Mouse (Mus musculus): Measurements from ENCODE around the gene Epas1.

Epas1 gene

DNA sequence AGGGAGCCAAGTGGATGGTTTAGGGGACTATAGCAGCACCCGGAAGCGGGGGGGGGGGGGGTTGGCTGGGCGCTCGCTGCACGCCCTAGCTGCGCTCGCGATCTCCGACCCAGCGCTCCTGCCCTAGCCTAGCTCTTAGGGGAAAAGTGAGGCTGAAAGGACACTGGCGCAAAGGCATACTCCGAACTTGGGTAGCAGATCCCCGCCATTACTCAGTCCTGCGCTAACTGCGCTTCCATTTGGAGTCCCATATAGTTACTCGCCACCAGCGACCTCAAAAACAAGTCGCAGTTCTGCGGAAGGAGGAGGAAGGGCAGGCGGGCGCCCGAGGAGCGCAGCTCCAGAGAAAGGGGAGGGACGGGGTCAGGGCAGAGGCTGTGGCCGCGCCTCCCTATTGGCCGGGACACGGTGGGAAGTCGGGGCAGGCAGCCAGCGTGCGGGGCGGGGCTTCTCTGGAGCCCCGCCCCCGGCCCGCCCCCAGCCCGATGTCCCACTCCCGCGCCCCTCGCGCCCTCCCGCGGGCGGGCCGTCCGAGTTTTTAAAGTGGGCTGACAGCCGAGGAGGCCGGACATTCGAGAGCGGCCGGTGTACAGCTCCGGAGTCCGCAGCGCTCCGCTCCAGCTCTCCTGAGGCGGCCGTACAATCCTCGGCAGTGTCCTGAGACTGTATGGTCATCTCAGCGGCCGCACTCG is at the start of gene Epas1:
Gene Epas1 (plus strand): TSS at position 571 of the 692 bp plus-strand sequence.
- peak; percentile 69 for DNase-seq (ENCODE audit: low read depth, low spot score)

DNA sequence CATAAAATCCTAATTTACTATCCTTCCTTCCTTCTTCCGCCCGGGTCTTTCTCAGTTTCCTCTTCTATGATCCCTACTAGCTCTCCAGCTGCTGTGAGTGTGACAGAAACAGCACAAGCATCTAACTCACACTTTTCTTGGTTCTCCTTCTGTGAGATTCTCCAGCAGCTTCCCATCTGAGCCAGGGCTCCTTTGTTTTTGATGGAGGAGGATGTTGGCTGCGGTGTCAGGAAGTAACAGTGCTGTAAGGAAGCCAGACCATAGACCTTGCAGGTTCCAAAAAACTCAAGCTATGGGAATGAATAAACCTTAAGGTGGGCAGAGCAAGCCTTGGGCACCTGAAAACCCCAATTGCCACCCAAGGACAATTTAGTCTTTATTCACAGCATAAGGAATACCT is 48.3 kb upstream of the Epas1 start:
- no peak for DNase-seq (ENCODE audit: low read depth, low spot score)
- H3K36me3 ChIP-seq (ENCODE audit: control insufficient read depth, insufficient read depth, low read length, poor library complexity, severe bottlenecking) = no peaks in the 10 kb centered on the region
- no peaks in the 10 kb centered on the region for H3K27me3 ChIP-seq (ENCODE audit: control insufficient read depth, insufficient read depth, low read length, poor library complexity, severe bottlenecking)

More for the DNA sequence above, at the start of gene Epas1:
- H3K27me3 ChIP-seq (ENCODE audit: control insufficient read depth, insufficient read depth, low read length, poor library complexity, severe bottlenecking) = no peaks in the 10 kb centered on the region; the same call in 1 of the 2 replicates
- H3K36me3 ChIP-seq (ENCODE audit: control insufficient read depth, insufficient read depth, low read length, poor library complexity, severe bottlenecking) = no peaks in the 10 kb centered on the region

DNA sequence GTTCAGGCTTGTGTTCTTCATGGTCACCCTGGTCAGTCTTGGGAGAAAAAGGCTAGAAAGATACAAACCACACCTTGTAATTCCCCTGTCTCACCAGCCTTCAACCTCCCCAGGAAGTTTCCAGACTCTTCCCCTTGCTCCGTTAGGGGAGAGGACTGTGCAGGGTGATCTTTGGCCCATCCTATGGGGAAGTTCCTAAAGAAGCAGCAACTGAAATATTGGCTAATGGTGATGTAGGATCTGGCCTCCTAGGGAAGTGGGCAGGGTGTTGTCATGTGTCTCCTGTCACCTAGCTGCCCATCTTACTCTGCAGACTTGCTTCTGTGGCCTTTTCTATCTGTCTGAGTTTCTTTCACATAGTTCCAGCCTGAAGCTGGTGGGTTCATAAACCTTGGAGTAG is 47.0 kb upstream of the Epas1 start:
- no peaks in the 10 kb centered on the region for H3K27me3 ChIP-seq (ENCODE audit: control insufficient read depth, insufficient read depth, low read length, poor library complexity, severe bottlenecking)
- H3K36me3 ChIP-seq (ENCODE audit: control insufficient read depth, insufficient read depth, low read length, poor library complexity, severe bottlenecking) = no peaks in the 10 kb centered on the region
- DNase-seq (ENCODE audit: low read depth, low spot score) = no peak

DNA sequence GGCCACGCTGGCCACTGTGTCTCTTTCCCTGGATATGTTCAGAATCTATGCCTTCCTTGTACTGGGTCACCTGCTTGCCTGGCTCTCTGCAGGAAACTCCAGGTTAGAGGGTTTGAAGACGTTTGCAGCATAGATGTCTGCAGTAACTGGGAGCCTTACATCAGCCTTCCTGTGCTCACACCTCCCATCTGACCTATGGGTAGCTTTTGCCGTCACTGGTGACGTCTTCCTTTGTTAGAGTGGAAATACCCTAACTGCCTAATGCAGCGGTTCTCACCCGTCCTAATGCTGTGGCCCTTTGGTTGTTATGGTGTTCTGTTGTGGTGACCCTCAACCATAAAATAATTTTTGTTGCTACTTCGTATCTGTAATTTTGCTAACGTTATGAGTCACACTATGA is 43.7 kb upstream of the Epas1 start:
- Histone ChIP-seq H3K36me3 (ENCODE audit: control insufficient read depth, insufficient read depth, low read length, poor library complexity, severe bottlenecking) (no peaks in the 10 kb centered on the region), H3K27me3 (ENCODE audit: control insufficient read depth, insufficient read depth, low read length, poor library complexity, severe bottlenecking) (no peaks in the 10 kb centered on the region)
- DNase-seq (ENCODE audit: low read depth, low spot score) = no peak

- DNase-seq (ENCODE audit: low read depth, low spot score) = no peak
- no peaks in the 10 kb centered on the region for H3K27me3 ChIP-seq (ENCODE audit: control insufficient read depth, insufficient read depth, low read length, poor library complexity, severe bottlenecking)
- no peaks in the 10 kb centered on the region for H3K36me3 ChIP-seq (ENCODE audit: control insufficient read depth, insufficient read depth, low read length, poor library complexity, severe bottlenecking)
These were observed 43.1 kb upstream of the Epas1 start for GRCm38 (mm10) chr17:86710379-86710778.

DNA sequence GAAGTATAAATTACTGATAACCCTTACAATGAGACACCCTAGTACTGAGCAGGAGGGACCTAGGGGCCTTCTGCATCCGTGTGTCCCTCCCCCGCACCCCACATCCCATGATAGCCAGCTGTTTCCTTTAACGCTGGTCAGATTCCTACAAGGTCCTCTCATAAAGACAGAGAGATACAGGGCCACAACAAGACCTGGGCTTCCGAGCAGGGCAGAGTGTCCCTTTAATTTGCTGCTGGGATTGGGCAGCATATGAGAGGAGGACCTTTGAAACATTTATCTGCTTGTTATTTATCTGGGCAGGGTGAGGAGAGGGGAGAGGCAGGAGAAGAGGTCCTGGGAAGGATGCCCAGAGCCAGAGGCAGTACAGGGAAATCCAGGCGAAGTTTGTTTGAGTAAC is 41.6 kb upstream of the Epas1 start:
- no peak for DNase-seq (ENCODE audit: low read depth, low spot score)
- Histone ChIP-seq H3K27me3 (ENCODE audit: control insufficient read depth, insufficient read depth, low read length, poor library complexity, severe bottlenecking) (no peaks in the 10 kb centered on the region), H3K36me3 (ENCODE audit: control insufficient read depth, insufficient read depth, low read length, poor library complexity, severe bottlenecking) (no peaks in the 10 kb centered on the region)

- H3K27me3 ChIP-seq (ENCODE audit: control insufficient read depth, insufficient read depth, low read length, poor library complexity, severe bottlenecking) = no peaks in the 10 kb centered on the region
- no peak for DNase-seq (ENCODE audit: low read depth, low spot score)
- no peaks in the 10 kb centered on the region for H3K36me3 ChIP-seq (ENCODE audit: control insufficient read depth, insufficient read depth, low read length, poor library complexity, severe bottlenecking)
These were observed 40.9 kb upstream of the Epas1 start for GRCm38 (mm10) chr17:86712601-86713000.

DNA sequence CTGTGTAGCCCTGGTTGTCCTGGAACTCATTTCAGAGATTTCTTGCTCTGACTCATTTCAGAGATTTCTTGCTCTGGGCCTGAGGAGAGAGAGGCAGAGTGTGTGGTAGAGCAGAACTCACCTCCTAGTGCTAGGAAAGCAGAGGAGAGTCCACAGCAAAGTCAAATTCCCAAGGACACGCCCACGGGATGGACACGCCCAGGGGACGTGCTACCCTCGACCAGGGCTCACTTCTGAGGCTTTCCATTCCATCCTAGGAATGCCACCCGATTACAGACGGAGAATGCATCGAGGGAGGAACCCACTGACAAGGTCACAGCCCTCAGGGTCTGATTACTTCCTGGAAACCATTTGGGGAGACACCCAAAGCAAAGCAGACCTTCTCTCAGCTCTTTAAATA is 39.9 kb upstream of the Epas1 start:
- Histone ChIP-seq H3K27me3 (ENCODE audit: control insufficient read depth, insufficient read depth, low read length, poor library complexity, severe bottlenecking) (no peaks in the 10 kb centered on the region), H3K36me3 (ENCODE audit: control insufficient read depth, insufficient read depth, low read length, poor library complexity, severe bottlenecking) (no peaks in the 10 kb centered on the region)
- DNase-seq (ENCODE audit: low read depth, low spot score) = no peak

GRCm38 (mm10) chr17:86724786-86725415 is 28.6 kb upstream of the Epas1 start:
- H3K27me3 ChIP-seq (ENCODE audit: control insufficient read depth, insufficient read depth, low read length, poor library complexity, severe bottlenecking) = no peaks in the 10 kb centered on the region
- DNase-seq (ENCODE audit: low read depth, low spot score) = no peak
- no peaks in the 10 kb centered on the region for H3K36me3 ChIP-seq (ENCODE audit: control insufficient read depth, insufficient read depth, low read length, poor library complexity, severe bottlenecking)

GRCm38 (mm10) chr17:86726480-86726879 is 27.0 kb upstream of the Epas1 start:
- Histone ChIP-seq H3K27me3 (ENCODE audit: control insufficient read depth, insufficient read depth, low read length, poor library complexity, severe bottlenecking) (no peaks in the 10 kb centered on the region), H3K36me3 (ENCODE audit: control insufficient read depth, insufficient read depth, low read length, poor library complexity, severe bottlenecking) (no peaks in the 10 kb centered on the region)
- no peak for DNase-seq (ENCODE audit: low read depth, low spot score)

DNA sequence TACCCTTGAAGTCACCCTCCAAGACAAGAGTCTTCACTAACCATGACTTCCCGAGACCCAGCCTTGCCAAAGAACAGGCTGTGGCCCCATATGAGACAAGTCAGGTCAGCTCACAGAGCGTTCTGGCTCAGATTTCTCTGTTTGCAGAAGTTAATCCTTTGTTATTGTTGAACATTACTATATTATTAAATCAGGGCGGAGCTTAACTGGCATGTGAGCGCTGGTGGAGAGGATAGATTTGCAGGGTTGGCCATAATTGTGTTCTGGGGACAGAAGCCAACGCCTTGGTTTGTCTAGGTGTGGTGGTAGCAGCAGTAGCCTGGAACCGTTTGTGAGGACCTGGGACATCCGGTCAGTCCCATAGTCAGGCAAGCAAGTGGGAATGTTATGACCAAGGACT is 26.5 kb upstream of the Epas1 start:
- DNase-seq (ENCODE audit: low read depth, low spot score) = no peak
- H3K36me3 ChIP-seq (ENCODE audit: control insufficient read depth, insufficient read depth, low read length, poor library complexity, severe bottlenecking) = no peaks in the 10 kb centered on the region
- H3K27me3 ChIP-seq (ENCODE audit: control insufficient read depth, insufficient read depth, low read length, poor library complexity, severe bottlenecking) = no peaks in the 10 kb centered on the region

DNA sequence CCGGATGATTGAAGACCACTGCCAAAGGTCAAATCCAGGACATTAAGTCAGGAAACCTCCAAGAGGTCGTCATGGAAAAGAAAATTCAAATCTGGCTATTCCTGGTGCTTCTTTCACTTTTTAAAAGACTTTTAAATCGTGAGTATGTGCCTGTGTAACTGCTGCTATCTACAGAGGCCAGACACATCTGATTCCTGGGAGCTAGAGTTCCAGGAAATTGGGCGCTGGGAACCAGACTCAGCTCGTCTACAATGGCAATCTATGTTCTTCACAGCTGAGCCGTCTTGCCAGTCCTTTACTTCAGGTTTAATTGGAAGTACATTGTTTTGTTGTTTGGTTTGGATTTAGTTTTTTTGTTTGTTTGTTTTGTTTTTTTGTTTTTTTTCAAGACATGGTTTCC is 22.2 kb upstream of the Epas1 start:
- H3K27me3 ChIP-seq (ENCODE audit: control insufficient read depth, insufficient read depth, low read length, poor library complexity, severe bottlenecking) = no peaks in the 10 kb centered on the region
- H3K36me3 ChIP-seq (ENCODE audit: control insufficient read depth, insufficient read depth, low read length, poor library complexity, severe bottlenecking) = no peaks in the 10 kb centered on the region
- DNase-seq (ENCODE audit: low read depth, low spot score) = no peak

DNA sequence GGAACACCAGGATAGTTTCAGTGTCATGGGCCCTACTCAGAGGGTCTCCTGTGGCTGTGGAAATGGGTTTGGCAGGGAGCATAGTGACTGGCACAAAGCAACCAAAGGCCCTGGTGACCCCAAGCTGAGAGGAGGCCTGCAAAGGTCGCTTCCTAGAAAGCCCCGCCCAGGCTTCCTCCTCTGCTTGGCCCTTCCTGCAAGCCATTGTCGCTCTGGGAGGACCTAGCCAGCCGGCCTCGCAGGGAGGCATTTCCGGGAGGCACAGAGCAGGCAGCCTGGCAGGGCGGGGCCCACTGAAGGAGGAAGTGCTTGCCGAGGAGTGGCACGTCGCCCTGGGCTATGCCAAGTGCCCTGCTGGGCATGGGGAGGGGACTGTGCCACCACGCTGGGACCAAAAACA is 21.5 kb upstream of the Epas1 start:
- Histone ChIP-seq H3K27me3 (ENCODE audit: control insufficient read depth, insufficient read depth, low read length, poor library complexity, severe bottlenecking) (no peaks in the 10 kb centered on the region), H3K36me3 (ENCODE audit: control insufficient read depth, insufficient read depth, low read length, poor library complexity, severe bottlenecking) (no peaks in the 10 kb centered on the region)
- DNase-seq (ENCODE audit: low read depth, low spot score) = peak; percentile 74

- Histone ChIP-seq H3K27me3 (ENCODE audit: control insufficient read depth, insufficient read depth, low read length, poor library complexity, severe bottlenecking) (no peaks in the 10 kb centered on the region), H3K36me3 (ENCODE audit: control insufficient read depth, insufficient read depth, low read length, poor library complexity, severe bottlenecking) (no peaks in the 10 kb centered on the region)
- DNase-seq (ENCODE audit: low read depth, low spot score) = no peak
These were observed 21.0 kb upstream of the Epas1 start for GRCm38 (mm10) chr17:86732522-86732921.

- no peaks in the 10 kb centered on the region for H3K36me3 ChIP-seq (ENCODE audit: control insufficient read depth, insufficient read depth, low read length, poor library complexity, severe bottlenecking)
- DNase-seq (ENCODE audit: low read depth, low spot score) = no peak
- no peaks in the 10 kb centered on the region for H3K27me3 ChIP-seq (ENCODE audit: control insufficient read depth, insufficient read depth, low read length, poor library complexity, severe bottlenecking)
These were observed 19.9 kb upstream of the Epas1 start for GRCm38 (mm10) chr17:86733644-86734043.

- Histone ChIP-seq H3K27me3 (ENCODE audit: control insufficient read depth, insufficient read depth, low read length, poor library complexity, severe bottlenecking) (no peaks in the 10 kb centered on the region), H3K36me3 (ENCODE audit: control insufficient read depth, insufficient read depth, low read length, poor library complexity, severe bottlenecking) (no peaks in the 10 kb centered on the region)
- no peak for DNase-seq (ENCODE audit: low read depth, low spot score)
These were observed 15.0 kb upstream of the Epas1 start for GRCm38 (mm10) chr17:86738477-86738876.

Measured in splenic B cell, adult 2 months (primary cell).